Mouse (Mus musculus) heart, embryonic 10.5 days (tissue): ENCODE results near the gene Pate3. TPM values are rescaled to one million over a fixed set of nuclear protein-coding genes. Genes with fewer than 3 reads are reported as not detected.
"Not testable (repeated sequence)": the region's sequence is repeated elsewhere in the genome, so short reads cannot be mapped to it uniquely, and the experiment has no call there.

Experiments used
- DNase-seq: peaks from one replicate; pipeline ENCODE4 v3.0.0-alpha.2; 2017; ENCODE audit warnings: low spot score
- H3K27ac ChIP-seq: fragments of 300-500 bp; sonication (generic); 2 replicates; pipeline ENCODE4 v1.5.1; 2016; ENCODE audit warnings: mild to moderate bottlenecking
- H3K27me3 ChIP-seq: fragments of 300-500 bp; sonication (generic); 2 replicates; pipeline ENCODE4 v1.6.1; 2016; ENCODE audit warnings: mild to moderate bottlenecking; ENCODE audit not compliant: poor library complexity, insufficient read depth, severe bottlenecking
- H3K36me3 ChIP-seq: fragments of 300-500 bp; sonication (generic); 2 replicates; pipeline ENCODE4 v1.6.1; 2016; ENCODE audit warnings: mild to moderate bottlenecking, moderate library complexity
- H3K4me1 ChIP-seq: fragments of 300-500 bp; sonication (generic); 2 replicates; pipeline ENCODE4 v1.6.1; 2016; ENCODE audit warnings: mild to moderate bottlenecking
- H3K4me3 ChIP-seq: fragments of 300-500 bp; sonication (generic); 2 replicates; pipeline ENCODE4 v1.5.1; 2016; ENCODE audit warnings: mild to moderate bottlenecking, moderate library complexity
- H3K9me3 ChIP-seq: fragments of 300-500 bp; sonication (generic); 2 replicates; pipeline ENCODE4 v1.6.1; 2016; ENCODE audit warnings: mild to moderate bottlenecking, moderate library complexity
- WGBS: fragments of 180-500 bp; shearing (Covaris S2); methylation state at CpG from one replicate; pipeline ENCODE4 v1.1.7; 2016; 5-methylcytosine and 5-hydroxymethylcytosine counted together
- polyA plus RNA-seq: library from polyadenylated mRNA; unstranded; fragments of >200 nt; fragmentation: Nextera tagmentation; extraction: Ambion mirVana; gene quantifications from 2 replicates; pipeline ENCODE4 v1.2.1, GENCODE M21; 2016

Pate3 gene
- polyA plus RNA-seq: not detected in 2 replicates

DNA sequence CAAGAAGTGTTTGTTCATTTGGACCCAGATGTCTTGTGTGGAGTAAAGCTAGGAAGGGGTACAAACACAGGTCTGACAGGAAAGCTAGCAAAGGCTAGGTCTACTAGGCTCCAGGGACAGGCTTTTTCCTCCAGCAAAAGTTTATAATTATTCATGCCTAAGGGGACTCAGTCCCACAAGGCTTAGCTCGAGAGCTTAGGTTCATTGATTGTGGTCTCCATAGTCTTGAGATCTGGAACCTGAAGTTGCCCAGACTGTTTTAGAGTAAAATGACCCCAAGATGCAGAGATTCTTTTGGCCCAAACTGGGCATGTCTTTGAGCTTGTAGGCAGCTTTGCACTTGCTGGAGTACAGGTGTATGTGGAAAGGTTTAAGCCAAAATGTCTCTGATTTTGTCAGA is at the start of gene Pate3:
Gene Pate3 (minus strand): TSS at position 101 of the 400 bp plus-strand sequence.
- H3K36me3 ChIP-seq: no peaks in the 10 kb centered on the region
- H3K9me3 ChIP-seq: 0 out of 2 replicates have a peak, but pooled peaks cover 5% of the 10 kb centered on the region
- DNase-seq: no peak
- 63% methylated on average over 1 of the region's 1 CpGs for WGBS
- H3K27me3 ChIP-seq: no peaks in the 10 kb centered on the region
- H3K4me3 ChIP-seq: no peak within 1 kb of the TSS
- no peaks in the 10 kb centered on the region for H3K4me1 ChIP-seq
- no peak within 1 kb of the TSS for H3K27ac ChIP-seq

DNA sequence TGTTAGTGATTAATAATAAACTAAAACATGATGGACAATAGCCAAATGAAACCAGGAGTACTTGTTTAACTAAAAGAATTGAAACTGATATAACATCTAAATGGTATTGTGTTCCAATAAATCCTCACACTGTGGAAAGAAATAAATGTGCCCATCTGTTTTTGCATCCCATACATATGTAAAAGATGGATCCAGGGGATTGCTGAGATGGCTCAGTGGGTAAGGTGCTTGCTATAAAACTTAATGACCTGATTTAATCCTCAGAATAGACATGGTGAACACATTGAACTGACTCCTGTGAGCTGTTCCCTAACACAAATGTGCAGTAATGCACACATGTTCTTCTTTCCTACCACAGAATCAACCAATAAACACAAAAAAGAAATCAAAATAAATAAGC is 43.9 kb upstream of the Pate3 start:
- H3K27me3 ChIP-seq: no peaks in the 10 kb centered on the region
- H3K36me3 ChIP-seq: no peaks in the 10 kb centered on the region
- no peaks in the 10 kb centered on the region for H3K9me3 ChIP-seq
- H3K4me1 ChIP-seq: no peaks in the 10 kb centered on the region
- H3K4me3 ChIP-seq: no peak overlapping the region
- no peak for DNase-seq
- H3K27ac ChIP-seq: no peak overlapping the region

DNA sequence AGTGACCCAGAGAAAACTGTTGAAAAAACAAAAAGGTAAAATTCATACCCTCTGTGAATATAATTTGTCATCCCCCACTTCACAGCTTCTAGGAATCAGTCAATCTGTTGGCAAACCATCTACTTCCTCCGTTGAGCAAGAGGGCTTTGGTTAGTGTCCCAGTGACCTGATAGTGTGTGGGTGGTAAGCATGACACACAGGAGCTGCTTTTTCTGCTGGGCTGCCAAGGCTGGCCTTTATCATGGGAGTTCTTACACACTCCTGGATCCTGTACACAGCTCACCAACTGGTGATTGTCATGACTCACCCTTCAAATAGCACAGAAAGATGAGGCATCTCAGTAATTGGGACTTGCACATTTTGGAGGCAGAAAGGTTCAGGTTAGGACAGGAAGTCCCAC is 39.0 kb upstream of the Pate3 start, which contains the start of gene Pate1:
Gene Pate1 (minus strand): TSS at position 378 of the 400 bp plus-strand sequence.
- Histone ChIP-seq H3K27ac (no peak within 1 kb of the TSS), H3K36me3 (no peaks in the 10 kb centered on the region), H3K27me3 (no peaks in the 10 kb centered on the region), H3K9me3 (no peaks in the 10 kb centered on the region), H3K4me3 (no peak within 1 kb of the TSS), H3K4me1 (no peaks in the 10 kb centered on the region)
- WGBS: 55% methylated on average over 1 of the region's 1 CpGs
- DNase-seq: no peak

DNA sequence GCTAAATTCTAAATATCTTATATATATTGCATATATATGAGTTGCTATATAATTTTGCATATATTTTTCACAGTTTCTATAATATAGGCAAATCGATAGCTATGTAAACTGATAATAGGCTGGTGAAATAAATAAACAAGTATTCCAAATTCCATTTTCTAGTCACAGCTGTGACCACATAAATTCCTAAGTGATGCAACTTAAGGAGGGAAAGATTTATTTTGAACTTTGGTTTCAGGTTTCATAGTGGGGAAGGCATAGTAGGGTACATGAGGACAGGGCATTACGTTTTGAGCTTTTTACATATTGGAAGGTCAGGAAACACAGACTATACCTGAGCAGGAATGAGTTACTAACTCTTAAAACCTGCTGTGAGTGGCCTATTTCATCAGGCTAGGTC is 25.6 kb upstream of the Pate3 start:
- WGBS: 76% methylated on average over 2 of the region's 2 CpGs
- DNase-seq: no peak
- no peaks in the 10 kb centered on the region for H3K36me3 ChIP-seq

DNA sequence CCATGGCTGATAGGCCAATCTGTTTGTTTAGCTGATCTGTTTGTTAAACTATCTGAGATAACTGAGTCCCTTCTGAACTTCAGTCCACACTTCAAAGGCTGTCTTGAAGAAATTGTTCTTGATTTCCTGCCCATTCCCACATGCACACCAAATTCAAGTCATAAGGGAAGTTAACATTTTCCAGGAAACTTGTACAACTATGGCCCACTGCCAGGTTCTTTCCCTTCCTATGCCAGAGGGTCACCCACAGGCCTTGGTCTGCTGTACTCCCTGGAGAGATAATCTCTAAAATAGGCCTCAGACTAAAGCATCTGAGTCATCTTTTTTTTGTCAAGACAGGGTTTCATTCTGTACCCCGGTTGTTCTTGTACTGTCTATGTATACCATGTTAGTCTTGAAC is 15.0 kb downstream of the Pate3 start:
- Histone ChIP-seq H3K27ac (no peak overlapping the region), H3K4me1 (no peaks in the 10 kb centered on the region)

More for the DNA sequence above, 25.6 kb upstream of the Pate3 start:
- H3K4me1 ChIP-seq: no peaks in the 10 kb centered on the region
- no peaks in the 10 kb centered on the region for H3K27me3 ChIP-seq
- H3K9me3 ChIP-seq: no peaks in the 10 kb centered on the region
- no peak overlapping the region for H3K27ac ChIP-seq
- H3K4me3 ChIP-seq: no peak overlapping the region

DNA sequence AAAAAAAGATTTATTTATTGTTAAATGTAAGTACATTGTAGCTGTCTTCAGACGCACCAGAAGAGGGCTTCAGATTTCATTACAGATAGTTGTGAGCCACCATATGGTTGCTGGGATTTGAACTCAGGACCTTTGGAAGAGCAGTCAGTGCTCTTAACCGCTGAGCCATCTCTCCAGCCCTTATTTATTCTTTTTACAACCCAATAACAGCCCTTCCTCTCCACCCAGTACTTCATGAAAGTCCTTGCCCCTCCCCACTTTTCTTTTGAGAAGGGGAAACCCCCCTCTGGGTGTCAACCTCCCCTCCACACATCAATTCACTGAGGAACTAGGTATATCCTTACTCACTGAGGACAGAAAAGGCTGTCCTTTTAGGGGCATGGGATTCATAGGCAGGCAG is 31.2 kb downstream of the Pate3 start:
- 73% methylated on average over 2 of the region's 2 CpGs for WGBS
- H3K4me3 ChIP-seq, H3K27ac ChIP-seq, DNase-seq, H3K9me3 ChIP-seq, H3K4me1 ChIP-seq, H3K27me3 ChIP-seq, H3K36me3 ChIP-seq: not testable (repeated sequence)

More for the DNA sequence above, 15.0 kb downstream of the Pate3 start:
- Histone ChIP-seq H3K36me3 (no peaks in the 10 kb centered on the region), H3K27me3 (no peaks in the 10 kb centered on the region), H3K9me3 (no peaks in the 10 kb centered on the region), H3K4me3 (no peak overlapping the region)
- 79% methylated on average over 1 of the region's 1 CpGs for WGBS
- DNase-seq: no peak

DNA sequence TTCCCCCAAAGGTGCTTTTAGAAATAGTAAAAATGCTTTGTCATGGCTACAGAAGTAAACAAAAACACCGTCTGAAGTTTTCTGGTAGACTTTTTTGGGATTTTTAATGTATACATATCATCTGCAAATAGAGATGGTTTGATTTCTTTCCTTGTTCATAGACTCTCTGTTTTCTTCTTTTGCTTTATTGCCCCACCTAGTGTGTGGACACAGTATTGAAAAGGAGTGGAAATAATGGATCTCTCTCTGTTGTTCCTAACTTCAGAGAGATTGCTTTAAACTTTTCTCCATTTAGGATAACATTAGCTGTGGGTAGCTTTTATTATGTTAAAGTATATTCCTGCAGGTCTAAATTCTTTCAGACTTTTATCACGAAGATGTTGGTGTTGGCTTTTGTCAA is 34.0 kb downstream of the Pate3 start:
- Histone ChIP-seq H3K4me3 (no peak overlapping the region), H3K36me3 (no peaks in the 10 kb centered on the region), H3K27ac (no peak overlapping the region), H3K9me3 (no peaks in the 10 kb centered on the region), H3K4me1 (no peaks in the 10 kb centered on the region), H3K27me3 (no peaks in the 10 kb centered on the region)
- no peak for DNase-seq
- 25% methylated on average over 2 of the region's 2 CpGs for WGBS

DNA sequence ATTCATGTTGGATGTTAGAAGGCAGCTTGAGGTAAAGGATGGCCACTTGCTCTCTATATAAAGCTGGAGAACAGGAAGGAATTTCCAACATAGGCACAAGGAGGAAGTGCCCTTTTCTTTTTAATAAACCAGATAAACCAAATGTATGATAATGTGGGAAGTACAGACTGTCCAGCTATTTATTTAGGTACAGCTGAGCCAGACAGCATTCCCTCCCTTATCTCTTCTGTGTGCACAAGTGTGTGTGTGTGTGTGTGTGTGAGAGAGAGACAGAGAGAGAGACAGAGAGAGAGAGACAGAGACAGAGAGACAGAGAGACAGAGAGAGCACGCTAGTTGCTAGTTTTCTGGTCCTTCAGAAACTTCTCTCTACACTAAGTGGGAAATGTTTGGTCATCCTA is 36.2 kb downstream of the Pate3 start, which contains the start of gene Pate4:
Gene Pate4 (minus strand): TSS at position 101 of the 400 bp plus-strand sequence.
- no peaks in the 10 kb centered on the region for H3K27me3 ChIP-seq
- DNase-seq: no peak
- H3K27ac ChIP-seq: no peak within 1 kb of the TSS
- no peaks in the 10 kb centered on the region for H3K4me1 ChIP-seq
- no peaks in the 10 kb centered on the region for H3K36me3 ChIP-seq
- H3K4me3 ChIP-seq: no peak within 1 kb of the TSS
- WGBS: 76% methylated on average over 1 of the region's 1 CpGs
- no peaks in the 10 kb centered on the region for H3K9me3 ChIP-seq

DNA sequence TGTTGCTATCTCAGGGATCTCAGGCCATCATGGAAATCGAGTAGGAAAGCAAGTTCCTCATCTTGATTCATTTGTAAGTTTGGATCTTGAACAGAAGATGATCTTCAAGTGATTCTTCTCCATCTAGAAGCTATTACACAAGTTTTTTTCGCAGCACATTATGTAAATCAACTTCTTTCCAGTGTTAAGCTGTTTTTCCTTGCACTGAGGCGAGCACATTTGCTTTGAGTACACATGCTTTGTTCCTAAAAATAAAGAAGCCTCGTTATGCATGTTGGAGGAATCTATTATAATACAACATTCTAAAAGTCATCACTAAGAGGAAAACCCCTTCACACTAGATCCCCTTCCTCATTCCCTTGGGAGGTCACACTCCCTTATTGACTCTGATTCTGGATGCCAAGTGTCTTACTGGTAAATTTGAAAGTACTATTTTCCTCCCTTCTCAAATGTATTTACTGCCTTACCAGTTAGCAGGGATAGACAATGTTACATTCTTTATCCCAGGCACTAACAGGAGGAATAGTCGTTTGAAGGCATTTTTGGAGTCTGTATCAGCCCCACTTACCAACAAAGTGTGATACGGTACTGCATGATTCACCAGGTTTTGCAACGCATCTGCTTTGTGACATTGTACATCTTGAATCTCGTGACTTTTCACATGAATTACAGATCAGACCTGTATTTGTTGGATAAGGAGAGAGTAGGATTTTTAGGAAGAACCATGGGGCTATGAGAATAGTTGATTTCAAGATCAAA is 40.2 kb downstream of the Pate3 start:
- Histone ChIP-seq H3K9me3 (no peaks in the 10 kb centered on the region), H3K4me3 (no peak overlapping the region), H3K4me1 (no peaks in the 10 kb centered on the region), H3K36me3 (no peaks in the 10 kb centered on the region), H3K27me3 (no peaks in the 10 kb centered on the region), H3K27ac (no peak overlapping the region)
- DNase-seq: no peak
- 63% methylated on average over 8 of the region's 8 CpGs for WGBS

Other genes starting within 250 kb of the Pate3 start
- gene Cdon, start 227.1 kb downstream of the Pate3 start, polyA plus RNA-seq: 4.0 and 6.2 TPM in 2 replicates
- gene Gm1113, start 129.9 kb downstream of the Pate3 start, polyA plus RNA-seq: not detected in 2 replicates
- gene Ddx25, start 89.7 kb downstream of the Pate3 start, polyA plus RNA-seq: 2.8 and 3.6 TPM in 2 replicates
- gene Pus3, start 89.6 kb downstream of the Pate3 start, polyA plus RNA-seq: 15.5 and 17.3 TPM in 2 replicates
- 0.48 and 0.51 TPM in 2 replicates for gene Pate2, start 77.9 kb downstream of the Pate3 start, polyA plus RNA-seq
- gene Hyls1, start 77.8 kb downstream of the Pate3 start, polyA plus RNA-seq: 12.4 and 13.8 TPM in 2 replicates
- not detected in 2 replicates for gene Pate4, start 36.3 kb downstream of the Pate3 start, polyA plus RNA-seq
- 0.09 and 0.10 TPM in 2 replicates for gene Pate1, start 39.2 kb upstream of the Pate3 start, polyA plus RNA-seq
- not detected in 2 replicates for gene Gm17677, start 92.8 kb upstream of the Pate3 start, polyA plus RNA-seq
- gene Gm17727, start 129.9 kb upstream of the Pate3 start, polyA plus RNA-seq: not detected in 2 replicates
- not detected in 2 replicates for gene Gm27235, start 141.9 kb upstream of the Pate3 start, polyA plus RNA-seq
- gene D730048I06Rik, start 141.9 kb upstream of the Pate3 start, polyA plus RNA-seq: not detected in 2 replicates
- gene 9230110F15Rik, start 195.9 kb upstream of the Pate3 start, polyA plus RNA-seq: not detected in 2 replicates